Mouse (Mus musculus) stomach, postnatal 0 days (tissue): ENCODE data around the gene Mtus2. TPM values are rescaled to one million over a fixed set of nuclear protein-coding genes. Genes with fewer than 3 reads are reported as not detected.

ENCODE experiments used
- ATAC-seq: fragments of 200-750 bp; cut with Nextera tagmentation; 2 replicates; pipeline ENCODE4 v1.8.0; 2017; ENCODE audit not compliant: low FRiP score, low TSS enrichment
- DNase-seq: peaks from one replicate; pipeline ENCODE4 v3.0.0-alpha.2; 2016; ENCODE audit warnings: low spot score
- H3K27ac ChIP-seq: fragments of 300-500 bp; sonication (generic); replicated peaks from 2 replicates; pipeline ENCODE4 v1.5.1; 2014; ENCODE audit warnings: mild to moderate bottlenecking, control low read depth
- H3K27me3 ChIP-seq: fragments of 300-500 bp; sonication (generic); 2 replicates; pipeline ENCODE4 v1.6.1; 2014; ENCODE audit warnings: low read length; ENCODE audit not compliant: control insufficient read depth, insufficient read depth
- H3K36me3 ChIP-seq: fragments of 300-500 bp; sonication (generic); 2 replicates; pipeline ENCODE4 v1.6.1; 2014; ENCODE audit warnings: low read length, mixed read lengths; ENCODE audit not compliant: control insufficient read depth, insufficient read depth
- H3K4me1 ChIP-seq: fragments of 300-500 bp; sonication (generic); replicated peaks from 2 replicates; pipeline ENCODE4 v1.6.1; 2014; ENCODE audit warnings: antibody characterized with exemption; ENCODE audit not compliant: control insufficient read depth, insufficient read depth
- H3K4me2 ChIP-seq: fragments of 300-500 bp; sonication (generic); replicated peaks from 2 replicates; pipeline ENCODE4 v1.6.1; 2014; ENCODE audit warnings: low read depth, mild to moderate bottlenecking, control low read depth, moderate library complexity
- H3K4me3 ChIP-seq: fragments of 300-500 bp; sonication (generic); 2 replicates; pipeline ENCODE4 v1.5.1; 2014; ENCODE audit warnings: low read depth, low read length, control low read depth
- H3K9ac ChIP-seq: fragments of 300-500 bp; sonication (generic); 2 replicates; pipeline ENCODE4 v1.6.1; 2014; ENCODE audit warnings: mild to moderate bottlenecking, low read length, control low read depth, mixed read lengths
- H3K9me3 ChIP-seq: fragments of 300-500 bp; sonication (generic); 2 replicates; pipeline ENCODE4 v1.6.1; 2016; ENCODE audit warnings: low read length; ENCODE audit not compliant: control insufficient read depth
- CTCF ChIP-seq: IDR thresholded peaks from 2 replicates; pipeline ENCODE4 v1.5.1; 2016; ENCODE audit warnings: antibody characterized with exemption, low read depth, mild to moderate bottlenecking, moderate library complexity
- EP300 ChIP-seq: optimal IDR thresholded peaks from 2 replicates; pipeline ENCODE3; 2016; ENCODE audit warnings: antibody characterized with exemption
- whole genome bisulfite sequencing: fragments of 180-500 bp; shearing (Covaris S2); extraction: QIAGEN DNeasy Blood & Tissue Kit; methylation state at CpG from one replicate; pipeline ENCODE4 v1.1.7; 2014; 5-methylcytosine and 5-hydroxymethylcytosine counted together
- polyA plus RNA-seq: library from polyadenylated mRNA; unstranded; fragments of >200 nt; fragmentation: Nextera tagmentation; extraction: Ambion mirVana; gene quantifications from 2 replicates; pipeline ENCODE4 v1.2.1, GENCODE M21; 2015

The Mtus2 gene
- polyA plus RNA-seq, 1 experiment from 2014 or later, result 12.3 TPM

- no peaks in the 10 kb centered on the region for H3K4me1 ChIP-seq
- no peaks in the 10 kb centered on the region for H3K9me3 ChIP-seq
- H3K36me3 ChIP-seq, result peaks cover 10% of the 10 kb centered on the region; the same call in 1 of the 2 replicates
- ATAC-seq, result no peak
- H3K9ac ChIP-seq, result no peak overlapping the region
- DNase-seq, result no peak
- TF ChIP-seq EP300 (no peak), CTCF (no peak)
- no peak overlapping the region for H3K4me3 ChIP-seq
- H3K27ac ChIP-seq, result no peak overlapping the region
- H3K4me2 ChIP-seq, result no peak overlapping the region
- no peaks in the 10 kb centered on the region for H3K27me3 ChIP-seq
- 78% methylated on average over 3 of the region's 3 CpGs for WGBS
Observed at GRCm38 (mm10) chr5:148328982-148329381, 371.9 kb downstream of the Mtus2 start.

- Histone ChIP-seq H3K4me1 (no peaks in the 10 kb centered on the region), H3K4me2 (no peak overlapping the region), H3K9ac (no peak overlapping the region), H3K4me3 (no peak overlapping the region), H3K27me3 (no peaks in the 10 kb centered on the region), H3K27ac (no peak overlapping the region), H3K36me3 (peaks cover 10% of the 10 kb centered on the region; the same call in 1 of the 2 replicates), H3K9me3 (no peaks in the 10 kb centered on the region)
- DNase-seq (peak; percentile 25), ATAC-seq (peak; percentile 58)
- 53% methylated on average over 11 of the region's 11 CpGs for WGBS
- TF ChIP-seq CTCF (no peak; the same call in 1 of the 2 replicates), EP300 (no peak)
Observed at GRCm38 (mm10) chr5:148331229-148331776, 374.2 kb downstream of the Mtus2 start.

GRCm38 (mm10) chr5:148331926-148332621 is 375.0 kb downstream of the Mtus2 start:
- H3K36me3 ChIP-seq, result peaks cover 13% of the 10 kb centered on the region; the same call in 1 of the 2 replicates
- DNase-seq (no peak), ATAC-seq (no peak)
- H3K4me1 ChIP-seq, result no peaks in the 10 kb centered on the region
- H3K4me2 ChIP-seq, result no peak overlapping the region
- no peaks in the 10 kb centered on the region for H3K9me3 ChIP-seq
- H3K9ac ChIP-seq, result no peak overlapping the region
- 88% methylated on average over 17 of the region's 18 CpGs for WGBS
- no peak for TF ChIP-seq CTCF
- no peak for TF ChIP-seq EP300
- no peak overlapping the region for H3K4me3 ChIP-seq
- no peaks in the 10 kb centered on the region for H3K27me3 ChIP-seq
- H3K27ac ChIP-seq, result no peak overlapping the region

- ATAC-seq, result peak; percentile 69
- H3K4me3 ChIP-seq, result no peak overlapping the region
- H3K9me3 ChIP-seq, result no peaks in the 10 kb centered on the region
- H3K9ac ChIP-seq, result no peak overlapping the region
- peaks cover 13% of the 10 kb centered on the region; the same call in 1 of the 2 replicates for H3K36me3 ChIP-seq
- TF ChIP-seq CTCF, result peak; percentile 93
- no peak for TF ChIP-seq EP300
- no peaks in the 10 kb centered on the region for H3K4me1 ChIP-seq
- 30% methylated on average over 8 of the region's 8 CpGs for WGBS
- H3K27me3 ChIP-seq, result no peaks in the 10 kb centered on the region
- DNase-seq, result peak; percentile 72
- H3K27ac ChIP-seq, result no peak overlapping the region
- no peak overlapping the region for H3K4me2 ChIP-seq
Observed at GRCm38 (mm10) chr5:148332622-148332974, 375.5 kb downstream of the Mtus2 start.

GRCm38 (mm10) chr5:148339126-148339525 is 382.0 kb downstream of the Mtus2 start:
- no peak overlapping the region for H3K9ac ChIP-seq
- TF ChIP-seq EP300 (no peak), CTCF (no peak)
- DNase-seq (no peak), ATAC-seq (no peak)
- no peak overlapping the region for H3K27ac ChIP-seq
- 89% methylated on average over 5 of the region's 5 CpGs for WGBS
- no peak overlapping the region for H3K4me3 ChIP-seq
- no peaks in the 10 kb centered on the region for H3K9me3 ChIP-seq
- H3K36me3 ChIP-seq, result 0 out of 2 replicates have a peak, but pooled peaks cover 3% of the 10 kb centered on the region
- no peak overlapping the region for H3K4me2 ChIP-seq
- peaks cover 2% of the 10 kb centered on the region; the same call in 1 of the 2 replicates for H3K4me1 ChIP-seq
- H3K27me3 ChIP-seq, result no peaks in the 10 kb centered on the region

- Histone ChIP-seq H3K4me3 (no peak overlapping the region), H3K4me1 (peaks cover 2% of the 10 kb centered on the region; the same call in 1 of the 2 replicates), H3K9ac (no peak overlapping the region), H3K4me2 (0 out of 2 replicates have a peak overlapping the region, but pooled peaks have one; percentile 14), H3K9me3 (no peaks in the 10 kb centered on the region), H3K27me3 (no peaks in the 10 kb centered on the region), H3K36me3 (no peaks in the 10 kb centered on the region), H3K27ac (peak overlapping the region; percentile 58)
- TF ChIP-seq CTCF (no peak), EP300 (no peak)
- WGBS, result 37% methylated on average over 26 of the region's 26 CpGs
- peak; percentile 93 for ATAC-seq
- DNase-seq, result peak; percentile 64
Observed at GRCm38 (mm10) chr5:148342061-148342741, 385.1 kb downstream of the Mtus2 start.
